Mouse (Mus musculus) megakaryocyte, embryonic 14.5 days (primary cell): ENCODE measurements around the gene Lhb.

Experiments used
- FLI1 ChIP-seq: IDR thresholded peaks from 2 replicates; pipeline ENCODE4 v1.6.1; 2012; ENCODE audit warnings: low read length, inconsistent platforms, mixed read lengths
- GATA1 ChIP-seq: IDR thresholded peaks from 3 replicates; pipeline ENCODE4 v1.6.1; 2012; ENCODE audit warnings: mixed read lengths, low read length, inconsistent platforms, borderline replicate concordance

- TF ChIP-seq FLI1 (0 out of 2 replicates have a peak, but pooled peaks have one; percentile 20), GATA1 (no peak)
Observed at GRCm38 (mm10) chr7:45433835-45434202, 13.2 kb downstream of the Lhb start.
